ENCODE assay signal across 25 mouse cellular contexts in genomic region chr14:46952264-46952663, GRCm38 (mm10).
DNase-seq lines count a peak whose midpoint lies in the region; ATAC-seq lines count a peak whose summit lies in the region.
"Had no signal": no experiment of that assay in that cellular context is flagged by ENCODE, and none has a peak within 500 bp of the region (broad histone marks: within the 10 kb centered on the region; RNA-seq: fewer than 3 reads in every experiment).

No protein-coding gene starts in this region.

- no peak overlapping the region for H3K27ac ChIP-seq in forebrain, embryonic 11.5 days (ENCODE audit: low read depth, low read length)
- no peak overlapping the region for H3K27ac ChIP-seq in forebrain, embryonic 12.5 days
- H3K27ac ChIP-seq in heart, embryonic 11.5 days (ENCODE audit: low read depth, low read length) = no peak overlapping the region
- peak overlapping the region; percentile 9; the same call in 1 of the 2 replicates for H3K27ac ChIP-seq in heart, embryonic 13.5 days (replicated peaks)
- H3K27ac ChIP-seq: embryonic facial prominence, embryonic 10.5 days; embryonic facial prominence, embryonic 12.5 days; forebrain, embryonic 13.5 days; forebrain, embryonic 15.5 days had no signal

- peaks cover 2% of the 10 kb centered on the region; the same call in 1 of the 2 replicates for H3K4me1 ChIP-seq in forebrain, embryonic 11.5 days (replicated peaks; ENCODE audit: control insufficient read depth, insufficient read depth, low read length)
- H3K4me1 ChIP-seq in forebrain, embryonic 12.5 days = peaks cover 7% of the 10 kb centered on the region; the same call in 1 of the 2 replicates
- peaks cover 47% of the 10 kb centered on the region for H3K4me1 ChIP-seq in heart, embryonic 11.5 days (ENCODE audit: control insufficient read depth, insufficient read depth, low read length)
- H3K4me1 ChIP-seq in heart, embryonic 13.5 days = peaks cover 94% of the 10 kb centered on the region
- H3K4me1 ChIP-seq: forebrain, embryonic 15.5 days had no signal

- ATAC-seq in forebrain, embryonic 11.5 days (replicated peaks; ENCODE audit: low FRiP score) = no peak
- no peak for ATAC-seq in forebrain, embryonic 12.5 days (ENCODE audit: low FRiP score)
- ATAC-seq in heart, embryonic 11.5 days (replicated peaks; ENCODE audit: insufficient number of reproducible peaks, low FRiP score, low TSS enrichment) = no peak
- ATAC-seq in heart, embryonic 13.5 days (ENCODE audit: extremely low read depth, insufficient number of reproducible peaks, low FRiP score, low TSS enrichment) = no peak
- ATAC-seq: activated CD4-positive, CD25-positive, alpha-beta regulatory T cell, adult 4 months; CD4-positive, CD25-positive, alpha-beta regulatory T cell, adult 4 months; forebrain, embryonic 13.5 days; forebrain, embryonic 15.5 days; forebrain, postnatal 0 days; Patski had no signal

- 85% methylated on average over 2 of the region's 2 CpGs for WGBS in forebrain, embryonic 11.5 days
- 98% methylated on average over 2 of the region's 2 CpGs for WGBS in forebrain, embryonic 12.5 days
- 69% methylated on average over 2 of the region's 2 CpGs for WGBS in heart, embryonic 11.5 days (ENCODE audit: insufficient replicate concordance)
- WGBS in heart, embryonic 13.5 days = 56% methylated on average over 2 of the region's 2 CpGs

- H3K4me3 ChIP-seq in forebrain, embryonic 11.5 days (ENCODE audit: low read depth, low read length) = no peak overlapping the region
- no peak overlapping the region for H3K4me3 ChIP-seq in forebrain, embryonic 12.5 days (replicated peaks)
- H3K4me3 ChIP-seq in heart, embryonic 11.5 days (ENCODE audit: low read depth, low read length) = no peak overlapping the region
- H3K4me3 ChIP-seq in heart, embryonic 13.5 days = no peak overlapping the region
- H3K4me3 ChIP-seq: embryonic facial prominence, embryonic 10.5 days; embryonic facial prominence, embryonic 12.5 days; forebrain, embryonic 13.5 days; forebrain, embryonic 15.5 days had no signal

- no peak overlapping the region for H3K4me2 ChIP-seq in forebrain, embryonic 11.5 days (ENCODE audit: low read depth, low read length, severe bottlenecking)
- H3K4me2 ChIP-seq in forebrain, embryonic 12.5 days = no peak overlapping the region
- no peak overlapping the region for H3K4me2 ChIP-seq in heart, embryonic 11.5 days
- no peak overlapping the region for H3K4me2 ChIP-seq in heart, embryonic 13.5 days
- H3K4me2 ChIP-seq: embryonic facial prominence, embryonic 12.5 days; forebrain, embryonic 13.5 days; forebrain, embryonic 15.5 days had no signal

- no peak overlapping the region for H3K9ac ChIP-seq in forebrain, embryonic 11.5 days (ENCODE audit: low read length)
- H3K9ac ChIP-seq in forebrain, embryonic 12.5 days = no peak overlapping the region
- no peak overlapping the region for H3K9ac ChIP-seq in heart, embryonic 11.5 days (ENCODE audit: low read depth, low read length)
- H3K9ac ChIP-seq in heart, embryonic 13.5 days = no peak overlapping the region
- H3K9ac ChIP-seq: embryonic facial prominence, embryonic 12.5 days; forebrain, embryonic 13.5 days; forebrain, embryonic 15.5 days; forebrain, postnatal 0 days had no signal

- peak; percentile 19 for DNase-seq in forebrain, embryonic 11.5 days (ENCODE audit: low spot score)
- peak; percentile 61 for DNase-seq in heart, adult 11 months
- no peak for DNase-seq in heart, adult 18-20 months
- DNase-seq: adrenal gland, adult 8-10 months; adrenal gland, postnatal 14 days; adrenal gland, postnatal 36 days; B cell, adult 2 months; cerebellum, adult 11-12 months; cerebellum, adult 2 months; cerebellum, adult 9-10 months; cerebellum, postnatal 10 days; cerebellum, postnatal 25 days; forebrain, postnatal 0 days had no signal

- H3K27me3 ChIP-seq in forebrain, embryonic 11.5 days (ENCODE audit: control insufficient read depth, insufficient read depth, low read length) = no peaks in the 10 kb centered on the region
- H3K27me3 ChIP-seq in forebrain, embryonic 12.5 days = no peaks in the 10 kb centered on the region
- no peaks in the 10 kb centered on the region for H3K27me3 ChIP-seq in heart, embryonic 11.5 days (ENCODE audit: control insufficient read depth, insufficient read depth, low read length)
- no peaks in the 10 kb centered on the region for H3K27me3 ChIP-seq in heart, embryonic 13.5 days (replicated peaks)
- H3K27me3 ChIP-seq: CH12.LX; embryonic facial prominence, embryonic 12.5 days; forebrain, embryonic 13.5 days; forebrain, embryonic 15.5 days; Patski had no signal

- H3K36me3 ChIP-seq in forebrain, embryonic 11.5 days (ENCODE audit: control insufficient read depth, insufficient read depth, low read length) = no peaks in the 10 kb centered on the region
- H3K36me3 ChIP-seq in forebrain, embryonic 12.5 days (replicated peaks) = no peaks in the 10 kb centered on the region
- H3K36me3 ChIP-seq in heart, embryonic 11.5 days (ENCODE audit: control insufficient read depth, insufficient read depth, low read length) = 0 out of 2 replicates have a peak, but pooled peaks cover 1% of the 10 kb centered on the region
- peaks cover 10% of the 10 kb centered on the region; the same call in 1 of the 2 replicates for H3K36me3 ChIP-seq in heart, embryonic 13.5 days
- H3K36me3 ChIP-seq: embryonic facial prominence, embryonic 10.5 days; embryonic facial prominence, embryonic 12.5 days; forebrain, embryonic 15.5 days; G1E had no signal

- no peaks in the 10 kb centered on the region for H3K9me3 ChIP-seq in forebrain, embryonic 11.5 days (ENCODE audit: control insufficient read depth, low read length)
- H3K9me3 ChIP-seq in forebrain, embryonic 12.5 days = no peaks in the 10 kb centered on the region
- no peaks in the 10 kb centered on the region for H3K9me3 ChIP-seq in heart, embryonic 11.5 days (replicated peaks; ENCODE audit: control insufficient read depth, low read length)
- H3K9me3 ChIP-seq in heart, embryonic 13.5 days = no peaks in the 10 kb centered on the region
- H3K9me3 ChIP-seq: embryonic facial prominence, embryonic 10.5 days; embryonic facial prominence, embryonic 12.5 days; forebrain, embryonic 13.5 days; forebrain, embryonic 15.5 days; G1E had no signal

Comparison
In these comparisons a context has a peak if more than half of its experiments do, and no peak if none do; other contexts are left out.
1. DNase-seq: peak in forebrain, embryonic 11.5 days (single experiment) and heart, adult 11 months (single experiment); none in heart, adult 18-20 months (0 of 2).